Mouse (Mus musculus): ENCODE results near the gene E030025P04Rik.

DNA sequence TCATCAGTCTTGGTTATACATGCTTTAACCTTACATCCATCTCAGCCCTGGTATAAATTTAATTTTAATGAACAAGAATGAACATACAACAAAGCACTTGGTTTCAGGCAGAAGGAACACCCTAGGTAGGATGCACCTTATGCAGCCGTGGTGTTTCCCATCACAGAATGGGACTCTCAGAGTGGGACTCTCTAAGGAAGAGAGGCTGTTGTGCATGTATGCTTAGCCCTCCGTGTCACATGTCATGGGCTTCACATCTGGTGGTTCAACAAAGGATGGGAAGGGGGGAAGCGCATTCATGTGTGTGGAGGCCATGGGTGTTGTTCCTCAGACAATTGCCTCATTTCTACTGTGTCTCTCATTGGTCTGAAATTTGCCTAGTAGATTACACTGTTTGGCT lies 40.8 kb downstream of the E030025P04Rik start:
- TF ChIP-seq HCFC1 (IDR thresholded peaks at IDR 0.05; ENCODE audit: low read depth, low read length) (no peak), CTCF (conservative IDR thresholded peaks at IDR 0.05 in 1 of 2, IDR thresholded peaks at IDR 0.05 in 1 of 2; ENCODE audit: low read depth in 2 of 2, low read length in 2 of 2) (no peak), EP300 (IDR thresholded peaks at IDR 0.05; ENCODE audit: low read length) (no peak), MAFK (IDR thresholded peaks at IDR 0.05; ENCODE audit: insufficient replicate concordance, low read length) (no peak), ZNF384 (IDR thresholded peaks at IDR 0.05; ENCODE audit: low read depth, low read length) (no peak), E2F4 (IDR thresholded peaks at IDR 0.05; ENCODE audit: insufficient replicate concordance, low read depth, low read length) (no peak), ETS1 (conservative IDR thresholded peaks at IDR 0.05; ENCODE audit: low read depth, low read length) (no peak), ELF1 (IDR thresholded peaks at IDR 0.05; ENCODE audit: low read depth, low read length) (no peak), TCF12 (IDR thresholded peaks at IDR 0.05; ENCODE audit: low read depth, low read length) (no peak), UBTF (IDR thresholded peaks at IDR 0.05; ENCODE audit: low read depth, low read length) (no peak), RCOR1 (conservative IDR thresholded peaks at IDR 0.05; ENCODE audit: low read depth, low read length) (no peak), BHLHE40 (IDR thresholded peaks at IDR 0.05; ENCODE audit: low read depth, low read length) (no peak), MAX (IDR thresholded peaks at IDR 0.05; ENCODE audit: low read length) (no peak), POLR2A (IDR thresholded peaks at IDR 0.05; ENCODE audit: low read depth, low read length) (no peak)

Data from CH12.LX (cell line).